Mouse (Mus musculus) neural tube, embryonic 15.5 days (tissue): ENCODE results near the gene Ank2. TPM values are rescaled to one million over a fixed set of nuclear protein-coding genes. Genes with fewer than 3 reads are reported as not detected.

Experiments
- ATAC-seq: fragments of 200-750 bp; cut with Nextera tagmentation; 2 replicates; pipeline ENCODE4 v1.8.0; 2017; ENCODE audit warnings: mild to moderate bottlenecking, moderate TSS enrichment, moderate library complexity; ENCODE audit not compliant: low FRiP score
- H3K27ac ChIP-seq: fragments of 300-500 bp; sonication (generic); replicated peaks from 2 replicates; pipeline ENCODE4 v1.5.1; 2015; ENCODE audit warnings: mild to moderate bottlenecking, inconsistent platforms
- H3K27me3 ChIP-seq: fragments of 300-500 bp; sonication (generic); replicated peaks from 2 replicates; pipeline ENCODE4 v1.6.1; 2015; ENCODE audit warnings: inconsistent platforms
- H3K36me3 ChIP-seq: fragments of 300-500 bp; sonication (generic); 2 replicates; pipeline ENCODE4 v1.6.1; 2015; ENCODE audit warnings: inconsistent platforms
- H3K4me1 ChIP-seq: fragments of 300-500 bp; sonication (generic); 2 replicates; pipeline ENCODE4 v1.6.1; 2015; ENCODE audit warnings: inconsistent platforms
- H3K4me2 ChIP-seq: fragments of 300-500 bp; sonication (generic); 2 replicates; pipeline ENCODE4 v1.6.1; 2015; ENCODE audit warnings: inconsistent platforms, mild to moderate bottlenecking, moderate library complexity
- H3K4me3 ChIP-seq: fragments of 300-500 bp; sonication (generic); replicated peaks from 2 replicates; pipeline ENCODE4 v1.5.1; 2015; ENCODE audit warnings: mild to moderate bottlenecking, inconsistent platforms
- H3K9ac ChIP-seq: fragments of 300-500 bp; sonication (generic); replicated peaks from 2 replicates; pipeline ENCODE4 v1.6.1; 2015; ENCODE audit warnings: mild to moderate bottlenecking, inconsistent platforms
- H3K9me3 ChIP-seq: fragments of 300-500 bp; sonication (generic); replicated peaks from 2 replicates; pipeline ENCODE4 v1.6.1; 2016; ENCODE audit warnings: inconsistent platforms
- WGBS: fragments of 180-500 bp; shearing (Covaris S2); methylation state at CpG from one replicate; pipeline ENCODE4 v1.1.7; 2015; ENCODE audit warnings: mixed read lengths; 5-methylcytosine and 5-hydroxymethylcytosine counted together
- polyA plus RNA-seq: library from polyadenylated mRNA; unstranded; fragments of >200 nt; fragmentation: Nextera tagmentation; extraction: Ambion mirVana; gene quantifications from 2 replicates; pipeline ENCODE4 v1.2.1, GENCODE M21; 2015

Ank2 gene
- polyA plus RNA-seq, 1 experiment from 2014 or later = 166 TPM

- Histone ChIP-seq H3K4me3 (no peak overlapping the region), H3K27me3 (no peaks in the 10 kb centered on the region), H3K9ac (no peak overlapping the region), H3K4me1 (no peaks in the 10 kb centered on the region), H3K9me3 (no peaks in the 10 kb centered on the region), H3K27ac (no peak overlapping the region), H3K36me3 (peaks cover 85% of the 10 kb centered on the region), H3K4me2 (no peak overlapping the region)
- no peak for ATAC-seq
- WGBS = 99% methylated on average over 10 of the region's 10 CpGs
Observed at GRCm38 (mm10) chr3:126946591-126946990, 552.6 kb downstream of the Ank2 start.

GRCm38 (mm10) chr3:126944838-126945237 lies 554.3 kb downstream of the Ank2 start:
- Histone ChIP-seq H3K27me3 (no peaks in the 10 kb centered on the region), H3K4me3 (no peak overlapping the region), H3K4me1 (no peaks in the 10 kb centered on the region), H3K27ac (no peak overlapping the region), H3K9me3 (no peaks in the 10 kb centered on the region), H3K36me3 (peaks cover 87% of the 10 kb centered on the region), H3K4me2 (no peak overlapping the region), H3K9ac (no peak overlapping the region)
- no peak for ATAC-seq
- WGBS = 68% methylated on average over 4 of the region's 4 CpGs

GRCm38 (mm10) chr3:126944081-126944480 lies 555.1 kb downstream of the Ank2 start:
- peaks cover 85% of the 10 kb centered on the region for H3K36me3 ChIP-seq
- 84% methylated on average over 11 of the region's 11 CpGs for WGBS
- no peak overlapping the region for H3K27ac ChIP-seq
- no peaks in the 10 kb centered on the region for H3K4me1 ChIP-seq
- H3K4me3 ChIP-seq = no peak overlapping the region
- no peak for ATAC-seq
- no peak overlapping the region for H3K4me2 ChIP-seq
- no peaks in the 10 kb centered on the region for H3K27me3 ChIP-seq
- H3K9me3 ChIP-seq = no peaks in the 10 kb centered on the region
- H3K9ac ChIP-seq = no peak overlapping the region

GRCm38 (mm10) chr3:126940452-126940851 lies 558.7 kb downstream of the Ank2 start:
- Histone ChIP-seq H3K9ac (no peak overlapping the region), H3K4me3 (no peak overlapping the region), H3K36me3 (peaks cover 76% of the 10 kb centered on the region), H3K27me3 (no peaks in the 10 kb centered on the region), H3K9me3 (no peaks in the 10 kb centered on the region), H3K4me2 (no peak overlapping the region), H3K27ac (no peak overlapping the region), H3K4me1 (no peaks in the 10 kb centered on the region)
- 80% methylated on average over 5 of the region's 5 CpGs for WGBS
- ATAC-seq = no peak

- Histone ChIP-seq H3K9me3 (no peaks in the 10 kb centered on the region), H3K4me3 (no peak overlapping the region), H3K27ac (no peak overlapping the region), H3K9ac (no peak overlapping the region), H3K4me2 (no peak overlapping the region), H3K27me3 (no peaks in the 10 kb centered on the region), H3K4me1 (no peaks in the 10 kb centered on the region), H3K36me3 (peaks cover 76% of the 10 kb centered on the region)
- WGBS = 80% methylated on average over 4 of the region's 4 CpGs
- ATAC-seq = 0 out of 2 replicates have a peak, but pooled peaks have one; percentile 63
Observed at GRCm38 (mm10) chr3:126931884-126932506, 567.2 kb downstream of the Ank2 start.

GRCm38 (mm10) chr3:126923575-126924382 lies 575.4 kb downstream of the Ank2 start:
- no peak overlapping the region for H3K4me3 ChIP-seq
- 85% methylated on average over 12 of the region's 12 CpGs for WGBS
- ATAC-seq = no peak
- H3K4me1 ChIP-seq = no peaks in the 10 kb centered on the region
- H3K27ac ChIP-seq = no peak overlapping the region
- H3K27me3 ChIP-seq = no peaks in the 10 kb centered on the region
- no peak overlapping the region for H3K9ac ChIP-seq
- H3K4me2 ChIP-seq = no peak overlapping the region
- no peaks in the 10 kb centered on the region for H3K9me3 ChIP-seq
- peaks cover 33% of the 10 kb centered on the region for H3K36me3 ChIP-seq

- no peak overlapping the region for H3K9ac ChIP-seq
- no peaks in the 10 kb centered on the region for H3K4me1 ChIP-seq
- ATAC-seq = no peak
- no peaks in the 10 kb centered on the region for H3K9me3 ChIP-seq
- H3K27me3 ChIP-seq = no peaks in the 10 kb centered on the region
- no peak overlapping the region for H3K27ac ChIP-seq
- no peak overlapping the region for H3K4me3 ChIP-seq
- WGBS = 74% methylated on average over 3 of the region's 3 CpGs
- peaks cover 24% of the 10 kb centered on the region for H3K36me3 ChIP-seq
- no peak overlapping the region for H3K4me2 ChIP-seq
Observed at GRCm38 (mm10) chr3:126921941-126922340, 577.2 kb downstream of the Ank2 start.

- no peak overlapping the region for H3K4me2 ChIP-seq
- no peak for ATAC-seq
Observed at GRCm38 (mm10) chr3:126920296-126920695, 578.9 kb downstream of the Ank2 start.

GRCm38 (mm10) chr3:126918805-126919473 lies 580.2 kb downstream of the Ank2 start:
- no peak overlapping the region for H3K9ac ChIP-seq
- 82% methylated on average over 10 of the region's 10 CpGs for WGBS
- ATAC-seq = peak; percentile 58; the same call in 1 of the 2 replicates
- no peak overlapping the region for H3K27ac ChIP-seq
- H3K9me3 ChIP-seq = no peaks in the 10 kb centered on the region
- no peaks in the 10 kb centered on the region for H3K4me1 ChIP-seq
- no peaks in the 10 kb centered on the region for H3K27me3 ChIP-seq
- H3K4me3 ChIP-seq = no peak overlapping the region
- peaks cover 15% of the 10 kb centered on the region for H3K36me3 ChIP-seq
- H3K4me2 ChIP-seq = no peak overlapping the region

More at GRCm38 (mm10) chr3:126920296-126920695, 578.9 kb downstream of the Ank2 start:
- WGBS = 68% methylated on average over 3 of the region's 3 CpGs
- Histone ChIP-seq H3K9ac (no peak overlapping the region), H3K4me1 (no peaks in the 10 kb centered on the region), H3K27ac (no peak overlapping the region), H3K27me3 (no peaks in the 10 kb centered on the region), H3K36me3 (peaks cover 15% of the 10 kb centered on the region), H3K9me3 (no peaks in the 10 kb centered on the region), H3K4me3 (no peak overlapping the region)

- Histone ChIP-seq H3K4me2 (no peak overlapping the region), H3K4me1 (no peaks in the 10 kb centered on the region), H3K27ac (no peak overlapping the region), H3K27me3 (no peaks in the 10 kb centered on the region), H3K9me3 (no peaks in the 10 kb centered on the region), H3K36me3 (no peaks in the 10 kb centered on the region), H3K9ac (no peak overlapping the region), H3K4me3 (no peak overlapping the region)
- no peak for ATAC-seq
Observed at GRCm38 (mm10) chr3:126916381-126916780, 582.8 kb downstream of the Ank2 start.

- Histone ChIP-seq H3K4me2 (no peak overlapping the region), H3K27ac (no peak overlapping the region), H3K9me3 (no peaks in the 10 kb centered on the region), H3K4me3 (no peak overlapping the region), H3K9ac (no peak overlapping the region), H3K36me3 (no peaks in the 10 kb centered on the region), H3K4me1 (no peaks in the 10 kb centered on the region), H3K27me3 (no peaks in the 10 kb centered on the region)
- ATAC-seq = peak; percentile 83
- 10% methylated on average over 3 of the region's 3 CpGs for WGBS
Observed at GRCm38 (mm10) chr3:126903543-126903942, 595.6 kb downstream of the Ank2 start.
